Mouse (Mus musculus): ENCODE measurements at regions not wholly inside any gene's neighbourhood (a gene's known extent, or its start where the extent isn't known, plus 50 kb on each side); places are given as distances from the start of the nearest gene placed in this dataset.

- DNase-seq = peak; percentile 6
Measured at GRCm38 (mm10) chr5:91198620-91199019, 59.2 kb downstream of the Areg start.

GRCm38 (mm10) chr5:91200448-91200847 is 61.0 kb downstream of the Areg start:
- DNase-seq = peak; percentile 2

- DNase-seq = no peak
Measured at GRCm38 (mm10) chr5:91204225-91205005, 65.0 kb downstream of the Areg start.

GRCm38 (mm10) chr5:91205350-91205880 is 66.0 kb downstream of the Areg start:
- no peak for DNase-seq

GRCm38 (mm10) chr5:91206569-91207490 is 67.4 kb downstream of the Areg start:
- DNase-seq = no peak

- DNase-seq = no peak
Measured at GRCm38 (mm10) chr5:91220174-91220573, 80.8 kb downstream of the Areg start.

GRCm38 (mm10) chr5:91241656-91242055 is 102.3 kb downstream of the Areg start:
- no peak for DNase-seq

GRCm38 (mm10) chr5:91247444-91247843 is 108.0 kb downstream of the Areg start:
- DNase-seq = no peak

GRCm38 (mm10) chr5:91261895-91262294 is 122.5 kb downstream of the Areg start:
- no peak for DNase-seq

GRCm38 (mm10) chr5:91262526-91262925 is 123.1 kb downstream of the Areg start:
- no peak for DNase-seq

- no peak for DNase-seq
Measured at GRCm38 (mm10) chr5:91270747-91271146, 131.3 kb downstream of the Areg start.

- DNase-seq = no peak
Measured at GRCm38 (mm10) chr5:91271416-91271815, 131.4 kb downstream of the Btc start.

GRCm38 (mm10) chr5:91274411-91274810 is 128.4 kb downstream of the Btc start:
- DNase-seq = no peak

GRCm38 (mm10) chr5:91278466-91278865 is 124.3 kb downstream of the Btc start:
- no peak for DNase-seq

GRCm38 (mm10) chr5:91279464-91279863 is 123.3 kb downstream of the Btc start:
- DNase-seq = no peak

GRCm38 (mm10) chr5:91282969-91283368 is 119.8 kb downstream of the Btc start:
- DNase-seq = no peak

- DNase-seq = no peak
Measured at GRCm38 (mm10) chr5:91293073-91293472, 109.7 kb downstream of the Btc start.

GRCm38 (mm10) chr5:91294957-91295356 is 107.8 kb downstream of the Btc start:
- DNase-seq = no peak

GRCm38 (mm10) chr5:91297068-91297467 is 105.7 kb downstream of the Btc start:
- DNase-seq = peak; percentile 23

- no peak for DNase-seq
Measured at GRCm38 (mm10) chr5:91302114-91302513, 100.7 kb downstream of the Btc start.

- DNase-seq = no peak
Measured at GRCm38 (mm10) chr5:91302943-91303342, 99.9 kb downstream of the Btc start.

- no peak for DNase-seq
Measured at GRCm38 (mm10) chr5:91303702-91304101, 99.1 kb downstream of the Btc start.

GRCm38 (mm10) chr5:91307031-91307430 is 95.8 kb downstream of the Btc start:
- DNase-seq = no peak

Data from adrenal gland, postnatal 10 days (tissue).